Mouse (Mus musculus) kidney, embryonic 16.5 days (tissue): ENCODE measurements around the gene Rnaseh1. TPM values are rescaled to one million over a fixed set of nuclear protein-coding genes. Genes with fewer than 3 reads are reported as not detected.

Source experiments
- ATAC-seq: fragments of 200-750 bp; cut with Nextera tagmentation; 2 replicates; pipeline ENCODE4 v1.8.0; 2017; ENCODE audit warnings: moderate TSS enrichment; ENCODE audit not compliant: low FRiP score, low TSS enrichment
- H3K27ac ChIP-seq: fragments of 300-500 bp; sonication (generic); 2 replicates; pipeline ENCODE4 v1.5.1; 2014; ENCODE audit warnings: low read length
- H3K27me3 ChIP-seq: fragments of 300-500 bp; sonication (generic); 2 replicates; pipeline ENCODE4 v1.6.1; 2014; ENCODE audit warnings: low read length, control low read depth, mixed read lengths; ENCODE audit not compliant: insufficient read depth
- H3K36me3 ChIP-seq: fragments of 300-500 bp; sonication (generic); 2 replicates; pipeline ENCODE4 v1.6.1; 2014; ENCODE audit warnings: low read length, control low read depth, mixed read lengths; ENCODE audit not compliant: insufficient read depth
- H3K4me1 ChIP-seq: fragments of 300-500 bp; sonication (generic); 2 replicates; pipeline ENCODE4 v1.6.1; 2014; ENCODE audit warnings: low read length, control low read depth, mixed read lengths; ENCODE audit not compliant: insufficient read depth
- H3K4me2 ChIP-seq: fragments of 300-500 bp; sonication (generic); replicated peaks from 2 replicates; pipeline ENCODE4 v1.6.1; 2014; ENCODE audit warnings: low read depth, low read length
- H3K4me3 ChIP-seq: fragments of 300-500 bp; sonication (generic); 2 replicates; pipeline ENCODE4 v1.5.1; 2014; ENCODE audit warnings: mild to moderate bottlenecking, low read length
- H3K9ac ChIP-seq: fragments of 300-500 bp; sonication (generic); replicated peaks from 2 replicates; pipeline ENCODE4 v1.6.1; 2014; ENCODE audit warnings: low read length
- H3K9me3 ChIP-seq: fragments of 300-500 bp; sonication (generic); 2 replicates; pipeline ENCODE4 v1.6.1; 2016; ENCODE audit warnings: low read length, control low read depth
- WGBS: fragments of 180-500 bp; shearing (Covaris S2); extraction: QIAGEN DNeasy Blood & Tissue Kit; methylation state at CpG from one replicate; pipeline ENCODE4 v1.1.7; 2014; 5-methylcytosine and 5-hydroxymethylcytosine counted together
- polyA plus RNA-seq: library from polyadenylated mRNA; unstranded; fragments of >200 nt; fragmentation: Nextera tagmentation; extraction: Ambion mirVana; gene quantifications from 2 replicates; pipeline ENCODE4 v1.2.1, GENCODE M21; 2015

Gene Rnaseh1
- polyA plus RNA-seq, 1 experiment from 2014 or later = 34.7 TPM

DNA sequence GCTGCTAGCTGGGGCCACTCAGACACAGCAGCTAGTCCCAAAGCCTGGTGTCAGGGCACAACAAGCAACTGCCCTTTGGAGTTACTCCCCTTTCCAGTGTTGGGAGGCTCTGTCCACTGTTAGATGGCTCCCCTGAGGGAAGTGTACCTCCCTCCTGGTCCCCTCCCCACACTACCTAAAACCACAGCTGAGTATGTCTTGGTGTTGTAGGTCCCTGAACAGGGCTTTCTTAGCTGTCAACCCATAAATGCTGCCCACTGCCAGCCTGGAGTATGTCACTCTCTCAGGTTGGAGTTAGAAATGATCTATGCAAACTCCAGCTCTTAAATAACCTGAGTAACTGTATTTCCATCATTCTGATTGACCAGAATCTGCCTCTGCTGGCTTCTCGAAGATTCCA, 26.8 kb upstream of the Rnaseh1 start:
- no peak for ATAC-seq
- no peak overlapping the region for H3K4me2 ChIP-seq
- H3K4me1 ChIP-seq = peaks cover 18% of the 10 kb centered on the region
- peak overlapping the region; percentile 56 for H3K27ac ChIP-seq
- no peaks in the 10 kb centered on the region for H3K36me3 ChIP-seq
- no peak overlapping the region for H3K9ac ChIP-seq
- 56% methylated on average over 1 of the region's 1 CpGs for WGBS
- no peak overlapping the region for H3K4me3 ChIP-seq
- H3K9me3 ChIP-seq = no peaks in the 10 kb centered on the region
- H3K27me3 ChIP-seq = no peaks in the 10 kb centered on the region

DNA sequence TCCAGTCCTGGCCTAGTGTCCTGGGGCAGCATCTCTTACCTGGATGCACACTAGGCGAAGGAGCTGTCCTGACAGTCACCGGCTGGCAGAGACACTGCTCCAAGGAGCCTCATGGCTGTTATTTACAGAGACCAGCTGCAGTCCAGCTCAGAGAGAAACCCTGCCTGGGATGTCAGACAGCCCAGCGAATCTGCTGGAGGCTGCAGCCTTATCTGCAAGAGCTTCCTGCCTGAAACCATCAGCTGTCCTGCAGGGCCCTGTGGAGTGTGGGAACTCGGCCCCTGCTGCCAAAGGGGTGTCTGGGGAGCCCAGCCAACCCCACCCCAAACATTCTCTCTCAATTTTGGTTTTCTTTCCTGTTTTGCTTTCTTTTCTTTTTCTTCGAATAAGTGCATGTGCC, 26.2 kb upstream of the Rnaseh1 start, which contains the start of gene Colec11:
TSS of gene Colec11 (minus strand) at position 183 of the 400 bp plus-strand sequence.
- Histone ChIP-seq H3K4me1 (peaks cover 18% of the 10 kb centered on the region), H3K9me3 (no peaks in the 10 kb centered on the region), H3K4me3 (no peak within 1 kb of the TSS), H3K27ac (peak within 1 kb of the TSS; percentile 56), H3K4me2 (no peak within 1 kb of the TSS), H3K27me3 (no peaks in the 10 kb centered on the region), H3K9ac (no peak within 1 kb of the TSS), H3K36me3 (peaks cover 2% of the 10 kb centered on the region; the same call in 1 of the 2 replicates)
- WGBS = 51% methylated on average over 5 of the region's 5 CpGs
- ATAC-seq = 0 out of 2 replicates have a peak, but pooled peaks have one; percentile 17

DNA sequence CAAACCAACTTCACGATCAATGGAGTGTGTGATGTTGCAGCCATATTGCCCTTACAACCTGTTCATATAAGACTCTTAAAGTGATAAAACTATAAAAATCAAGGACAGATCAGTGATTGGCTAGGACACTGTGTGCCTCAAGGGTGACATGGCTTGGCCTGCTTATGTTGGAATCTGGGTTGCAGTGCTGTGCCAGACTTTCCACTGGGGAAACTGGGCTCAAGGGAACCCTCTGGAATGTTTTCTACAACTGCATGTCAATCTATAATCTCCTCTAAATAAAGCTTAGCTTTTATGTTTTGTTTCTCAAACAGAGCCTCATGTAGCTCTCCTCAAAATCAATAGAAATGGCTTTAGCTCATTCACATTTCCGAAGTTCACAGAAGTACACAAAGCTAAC, 25.2 kb upstream of the Rnaseh1 start:
- H3K9ac ChIP-seq = no peak overlapping the region

DNA sequence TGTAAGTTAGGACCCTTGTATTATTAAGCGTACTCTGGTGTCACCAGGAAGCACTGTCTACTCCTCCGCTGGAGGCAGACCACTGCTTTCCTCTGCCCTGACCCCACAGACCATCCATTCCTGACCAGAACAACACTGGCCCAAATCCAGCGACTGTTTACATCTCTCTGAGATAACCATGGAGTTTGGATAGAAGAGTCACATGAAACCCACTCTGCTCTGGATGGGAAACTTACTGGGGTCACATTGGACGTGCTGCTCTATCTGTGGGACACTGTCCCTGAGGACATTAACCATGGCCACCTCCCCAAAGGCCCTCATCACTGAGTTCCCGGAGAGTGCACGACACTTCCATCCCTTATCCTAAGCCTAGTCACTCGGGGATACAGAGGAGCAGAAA, 24.0 kb upstream of the Rnaseh1 start:
- no peaks in the 10 kb centered on the region for H3K27me3 ChIP-seq
- peaks cover 22% of the 10 kb centered on the region for H3K36me3 ChIP-seq
- no peak overlapping the region for H3K4me3 ChIP-seq
- no peak for ATAC-seq
- no peak overlapping the region for H3K27ac ChIP-seq
- 75% methylated on average over 7 of the region's 7 CpGs for WGBS
- no peak overlapping the region for H3K4me2 ChIP-seq
- peaks cover 18% of the 10 kb centered on the region for H3K4me1 ChIP-seq
- H3K9ac ChIP-seq = no peak overlapping the region
- no peaks in the 10 kb centered on the region for H3K9me3 ChIP-seq

More for the DNA sequence above, 25.2 kb upstream of the Rnaseh1 start:
- Histone ChIP-seq H3K27me3 (no peaks in the 10 kb centered on the region), H3K9me3 (no peaks in the 10 kb centered on the region), H3K4me2 (no peak overlapping the region), H3K4me3 (no peak overlapping the region), H3K27ac (no peak overlapping the region), H3K36me3 (peaks cover 11% of the 10 kb centered on the region), H3K4me1 (peaks cover 18% of the 10 kb centered on the region)
- 88% methylated on average over 2 of the region's 2 CpGs for WGBS
- no peak for ATAC-seq

DNA sequence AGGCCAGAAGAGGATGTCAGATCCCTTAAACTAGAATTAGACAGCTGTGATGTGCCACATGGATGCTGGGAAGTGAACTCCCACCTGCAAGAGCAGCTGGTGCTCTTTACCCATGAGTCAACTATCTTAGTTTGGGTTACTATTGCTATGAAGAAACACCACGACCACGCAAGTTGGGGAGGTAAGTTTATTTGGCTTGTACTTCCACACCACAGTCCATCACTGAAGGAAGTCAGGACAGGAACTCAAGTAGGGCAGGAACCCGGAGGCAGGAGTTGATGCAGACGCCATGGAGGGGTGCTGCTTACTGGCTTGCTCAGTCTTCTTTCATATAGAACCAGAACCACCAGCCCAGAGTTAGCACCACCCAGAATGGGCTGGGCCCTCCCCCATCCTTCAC, 22.3 kb upstream of the Rnaseh1 start:
- H3K9me3 ChIP-seq = no peaks in the 10 kb centered on the region
- peaks cover 39% of the 10 kb centered on the region for H3K36me3 ChIP-seq
- H3K4me3 ChIP-seq = no peak overlapping the region
- no peak overlapping the region for H3K9ac ChIP-seq
- no peak for ATAC-seq
- H3K4me1 ChIP-seq = peaks cover 7% of the 10 kb centered on the region
- no peaks in the 10 kb centered on the region for H3K27me3 ChIP-seq
- 53% methylated on average over 4 of the region's 4 CpGs for whole genome bisulfite sequencing
- no peak overlapping the region for H3K4me2 ChIP-seq
- no peak overlapping the region for H3K27ac ChIP-seq

DNA sequence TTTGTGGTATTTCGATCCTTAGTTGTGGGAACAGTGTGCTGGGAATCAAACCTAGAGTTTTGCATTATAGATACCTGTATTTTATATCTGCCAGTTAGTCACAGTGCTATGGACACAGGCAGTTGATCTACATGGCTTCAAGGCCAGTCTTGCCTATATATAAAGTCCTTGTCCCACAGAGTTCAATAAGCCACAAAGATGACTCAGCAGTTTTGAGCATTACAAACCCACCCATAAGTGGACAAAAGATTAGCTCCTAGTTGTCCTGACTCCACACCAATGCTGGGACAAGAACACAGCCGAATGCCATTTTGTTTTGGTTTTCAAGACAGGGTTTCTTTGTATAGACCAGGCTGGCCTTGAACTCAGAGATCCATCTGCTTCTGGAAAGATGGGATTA, 21.0 kb upstream of the Rnaseh1 start:
- no peak overlapping the region for H3K4me2 ChIP-seq
- H3K36me3 ChIP-seq = peaks cover 53% of the 10 kb centered on the region
- WGBS = 95% methylated on average over 2 of the region's 2 CpGs
- ATAC-seq = no peak; the same call in 1 of the 2 replicates
- H3K4me1 ChIP-seq = no peaks in the 10 kb centered on the region
- H3K9ac ChIP-seq = no peak overlapping the region
- no peaks in the 10 kb centered on the region for H3K27me3 ChIP-seq
- no peaks in the 10 kb centered on the region for H3K9me3 ChIP-seq
- H3K27ac ChIP-seq = no peak overlapping the region
- H3K4me3 ChIP-seq = no peak overlapping the region

DNA sequence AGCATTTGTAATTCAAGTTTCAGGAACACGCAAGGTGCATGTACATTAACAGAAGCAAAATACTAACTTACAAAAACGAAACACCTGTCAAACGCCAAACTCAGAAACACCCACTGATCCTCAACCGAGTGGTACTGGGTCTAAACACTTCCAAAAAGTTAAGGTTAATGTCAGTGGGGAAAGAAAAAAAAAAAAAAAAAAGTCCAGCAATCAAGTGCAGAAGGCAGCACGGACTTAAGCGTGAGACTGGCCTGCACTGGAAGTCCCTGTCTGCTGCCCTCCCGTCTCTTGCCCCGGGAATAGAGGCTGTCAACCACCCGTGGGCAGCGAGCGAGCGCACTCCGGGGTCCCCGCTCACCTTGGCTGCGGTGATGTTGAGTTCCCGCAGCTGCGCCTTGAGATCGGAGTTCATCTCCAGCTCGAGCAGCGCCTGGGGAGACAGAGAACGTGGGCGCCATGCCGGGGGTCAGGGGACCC, 14.3 kb upstream of the Rnaseh1 start:
- WGBS = 2% methylated on average over 23 of the region's 23 CpGs
- Histone ChIP-seq H3K27me3 (no peaks in the 10 kb centered on the region), H3K4me3 (peak overlapping the region; percentile 92), H3K27ac (peak overlapping the region; percentile 90), H3K4me1 (peaks cover 12% of the 10 kb centered on the region), H3K4me2 (peak overlapping the region; percentile 63), H3K36me3 (peaks cover 45% of the 10 kb centered on the region), H3K9me3 (no peaks in the 10 kb centered on the region), H3K9ac (peak overlapping the region; percentile 98)
- ATAC-seq = peak; percentile 4; the same call in 1 of the 2 replicates

DNA sequence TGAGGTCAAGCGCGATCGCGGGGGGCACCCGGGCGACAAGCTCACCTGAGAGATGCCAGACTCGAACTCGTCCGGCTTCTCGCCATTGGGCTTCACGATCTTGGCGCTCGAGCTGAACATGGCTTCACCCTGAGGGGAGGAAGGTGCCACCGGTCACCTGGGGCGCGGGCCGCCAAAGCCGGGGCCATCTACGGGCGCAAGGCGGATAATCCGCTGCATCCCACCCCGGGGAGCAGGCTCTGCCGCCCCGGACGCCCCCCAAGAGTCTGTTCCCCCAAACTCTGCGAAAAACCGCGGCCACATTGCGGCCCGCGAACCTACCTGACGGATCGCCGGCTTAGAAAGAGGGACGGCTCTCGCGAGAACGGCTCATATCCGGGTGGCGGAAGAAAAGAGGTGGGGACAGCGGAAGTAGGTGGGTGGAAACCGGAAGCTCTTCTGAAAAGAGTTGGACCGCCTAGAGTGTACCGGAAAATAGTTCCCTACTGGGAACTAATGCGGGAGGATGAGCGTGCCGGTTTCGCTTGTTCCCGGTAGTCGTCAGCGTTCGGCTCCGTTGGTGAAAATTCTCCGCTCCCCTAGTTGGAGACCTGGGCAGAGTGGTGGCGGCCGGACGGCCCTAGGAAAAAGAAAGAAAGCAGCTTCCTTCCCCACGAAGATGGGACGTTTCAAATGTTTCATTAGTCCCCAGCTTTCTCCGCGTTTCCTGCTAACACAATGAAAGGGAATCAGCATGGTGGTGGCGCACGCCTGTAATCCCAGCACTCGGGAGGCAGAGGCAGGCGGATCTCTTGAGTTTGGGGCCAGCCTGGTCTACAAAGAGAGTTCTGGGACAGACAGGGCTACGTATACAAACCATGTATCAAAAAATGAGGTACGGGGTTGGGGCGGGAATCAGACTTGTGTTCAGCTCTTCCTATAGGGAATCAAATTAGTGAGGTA, 13.6 kb upstream of the Rnaseh1 start, which contains the start of gene Rps7:
TSS of gene Rps7 (minus strand) at position 419 of the 942 bp plus-strand sequence.
- WGBS = 6% methylated on average over 65 of the region's 69 CpGs

DNA sequence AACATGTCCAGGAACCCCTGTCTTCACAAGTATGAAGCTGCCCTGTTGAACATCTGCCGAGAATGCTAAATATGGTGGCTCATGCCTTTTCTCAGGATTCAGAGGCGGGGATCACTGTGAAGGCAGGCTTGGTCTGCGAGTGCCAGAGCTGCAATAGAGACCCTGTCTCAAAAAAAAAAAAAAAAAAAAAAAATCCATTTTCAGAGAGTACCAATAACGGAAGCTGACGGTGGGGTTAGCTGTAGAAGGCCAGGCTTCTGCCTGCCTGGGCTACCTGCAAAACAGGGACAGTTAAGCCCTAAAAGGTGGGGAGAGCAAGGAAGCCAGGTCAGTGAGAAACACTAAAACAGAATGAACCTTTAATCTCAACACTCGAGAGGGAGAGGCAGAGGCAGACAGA, 12.9 kb upstream of the Rnaseh1 start:
- H3K4me1 ChIP-seq = peaks cover 12% of the 10 kb centered on the region
- no peak overlapping the region for H3K27ac ChIP-seq
- H3K27me3 ChIP-seq = no peaks in the 10 kb centered on the region
- peak overlapping the region; percentile 92 for H3K4me3 ChIP-seq
- no peak overlapping the region; the same call in 1 of the 2 replicates for H3K9ac ChIP-seq
- 91% methylated on average over 6 of the region's 6 CpGs for WGBS
- no peaks in the 10 kb centered on the region for H3K9me3 ChIP-seq
- peaks cover 30% of the 10 kb centered on the region for H3K36me3 ChIP-seq
- no peak for ATAC-seq
- peak overlapping the region; percentile 56 for H3K4me2 ChIP-seq

More for the DNA sequence above, 13.6 kb upstream of the Rnaseh1 start, which contains the start of gene Rps7:
- Histone ChIP-seq H3K4me2 (peak within 1 kb of the TSS; percentile 63), H3K27me3 (no peaks in the 10 kb centered on the region), H3K9ac (peak within 1 kb of the TSS; percentile 98), H3K36me3 (peaks cover 38% of the 10 kb centered on the region), H3K4me1 (peaks cover 12% of the 10 kb centered on the region), H3K4me3 (peak within 1 kb of the TSS; percentile 92), H3K9me3 (no peaks in the 10 kb centered on the region), H3K27ac (peak within 1 kb of the TSS; percentile 90)
- peak; percentile 97 for ATAC-seq

DNA sequence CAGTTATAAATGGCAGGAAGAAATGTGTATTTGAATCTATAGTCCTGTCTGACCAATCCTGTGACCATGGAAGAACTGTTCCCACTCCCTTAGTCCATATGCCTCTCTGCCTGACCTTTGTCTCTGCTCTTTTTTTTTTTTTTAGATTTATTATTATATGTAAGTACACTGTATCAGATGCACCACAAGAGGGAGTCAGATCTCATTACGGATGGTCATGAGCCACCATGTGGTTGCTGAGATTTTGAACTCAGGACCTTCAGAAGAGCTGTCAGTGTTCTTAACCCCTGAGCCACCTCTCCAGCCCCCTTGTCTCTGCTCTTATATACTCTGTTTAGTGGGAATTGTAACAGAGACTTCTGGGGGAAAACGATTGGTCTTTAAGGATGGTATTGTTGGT, 10.6 kb upstream of the Rnaseh1 start:
- WGBS = 70% methylated on average over 2 of the region's 2 CpGs
- peaks cover 8% of the 10 kb centered on the region for H3K36me3 ChIP-seq
- H3K4me3 ChIP-seq = no peak overlapping the region
- no peaks in the 10 kb centered on the region for H3K9me3 ChIP-seq
- H3K27ac ChIP-seq = no peak overlapping the region
- H3K4me1 ChIP-seq = peaks cover 11% of the 10 kb centered on the region
- H3K4me2 ChIP-seq = no peak overlapping the region
- H3K9ac ChIP-seq = no peak overlapping the region
- H3K27me3 ChIP-seq = no peaks in the 10 kb centered on the region; the same call in 1 of the 2 replicates
- ATAC-seq = no peak
